Mouse (Mus musculus) brain, embryonic 14.5 days (tissue): Measurements from ENCODE around the gene Cdc42bpg. TPM values are rescaled to one million over a fixed set of nuclear protein-coding genes. Genes with fewer than 3 reads are reported as not detected.

Experiments
- DNase-seq: peaks from one replicate; pipeline ENCODE4 v3.0.0-alpha.2; 2011; ENCODE audit warnings: low read depth
- CTCF ChIP-seq: fragments of 200-500 bp; IDR thresholded peaks from 2 replicates; pipeline ENCODE4 v1.5.1; 2012; ENCODE audit warnings: inconsistent platforms, mild to moderate bottlenecking, moderate library complexity, borderline replicate concordance; ENCODE audit not compliant: insufficient read depth, insufficient read length; ENCODE audit errors: extremely low read depth
- POLR2A ChIP-seq: fragments of 200-500 bp; IDR thresholded peaks from 2 replicates; pipeline ENCODE4 v1.6.1; 2012; ENCODE audit warnings: mild to moderate bottlenecking, inconsistent platforms, borderline replicate concordance; ENCODE audit not compliant: poor library complexity, insufficient read depth, insufficient read length, severe bottlenecking; ENCODE audit errors: extremely low read depth
- polyA plus RNA-seq: library from polyadenylated mRNA; depleted of rRNA; stranded (reverse); fragments of >200 nt; gene quantifications from 2 replicates; pipeline ENCODE4 v1.2.3, GENCODE M21; 2012

Cdc42bpg gene
- polyA plus RNA-seq, 1 experiment: 6.5 TPM

DNA sequence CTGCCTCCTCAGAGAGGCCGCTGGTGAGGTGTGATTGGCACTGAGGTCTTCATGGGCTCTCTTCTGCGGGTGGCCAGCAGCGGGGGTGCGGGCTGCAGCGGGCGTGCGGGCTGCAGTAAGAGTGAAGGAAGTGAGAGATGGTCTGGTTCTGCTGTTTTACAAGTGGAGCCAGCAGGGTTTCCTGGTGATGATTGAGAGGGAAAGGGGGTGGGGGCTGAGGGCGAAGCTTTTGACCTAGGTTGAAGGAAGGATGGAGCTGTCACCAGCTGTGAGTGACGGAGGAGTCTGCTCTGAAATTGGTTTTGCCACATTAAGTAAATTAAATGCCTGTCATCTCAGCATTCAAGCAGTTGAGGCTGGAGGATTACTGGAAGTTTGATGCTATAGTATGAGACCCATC is 42.5 kb downstream of the Cdc42bpg start:
- no peak for DNase-seq
- no peak for TF ChIP-seq CTCF
- no peak for TF ChIP-seq POLR2A

DNA sequence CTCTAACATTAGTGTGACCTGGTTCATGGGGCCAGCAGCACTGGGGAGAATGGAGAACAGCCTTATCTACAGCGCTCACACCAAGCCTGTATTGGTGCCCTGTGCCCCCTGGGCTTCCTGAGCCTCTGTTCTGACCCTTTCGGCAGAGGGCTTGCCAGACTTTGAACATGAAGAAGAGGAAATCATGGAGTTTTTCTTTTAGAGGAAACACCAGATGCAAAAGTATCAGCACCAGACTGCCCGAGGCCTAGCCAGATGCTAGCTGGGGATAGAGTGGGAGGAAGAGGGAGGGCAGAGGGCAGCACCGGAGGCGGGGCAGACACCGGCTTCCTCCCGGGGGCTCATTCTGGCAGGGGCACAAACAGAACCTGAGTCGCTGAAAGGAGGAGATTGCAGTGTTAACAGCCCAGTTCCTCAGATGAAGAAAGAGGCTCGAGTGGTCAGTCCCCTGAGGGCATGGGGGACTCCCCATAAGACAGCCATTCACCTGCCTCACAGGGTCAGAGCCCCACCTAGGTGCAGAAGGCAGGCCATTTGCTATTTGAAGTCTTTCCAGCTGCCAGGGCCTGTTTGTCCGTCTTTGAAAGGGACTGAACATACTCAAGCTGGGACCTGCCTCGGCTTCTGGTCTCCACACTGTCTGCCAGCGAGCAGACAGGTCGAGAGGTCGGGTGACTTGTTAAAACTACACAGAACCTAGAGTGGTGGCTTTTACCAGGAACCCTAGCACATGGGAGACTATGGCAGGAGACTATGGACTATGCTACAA is 43.1 kb downstream of the Cdc42bpg start:
- no peak for TF ChIP-seq POLR2A
- DNase-seq: no peak

DNA sequence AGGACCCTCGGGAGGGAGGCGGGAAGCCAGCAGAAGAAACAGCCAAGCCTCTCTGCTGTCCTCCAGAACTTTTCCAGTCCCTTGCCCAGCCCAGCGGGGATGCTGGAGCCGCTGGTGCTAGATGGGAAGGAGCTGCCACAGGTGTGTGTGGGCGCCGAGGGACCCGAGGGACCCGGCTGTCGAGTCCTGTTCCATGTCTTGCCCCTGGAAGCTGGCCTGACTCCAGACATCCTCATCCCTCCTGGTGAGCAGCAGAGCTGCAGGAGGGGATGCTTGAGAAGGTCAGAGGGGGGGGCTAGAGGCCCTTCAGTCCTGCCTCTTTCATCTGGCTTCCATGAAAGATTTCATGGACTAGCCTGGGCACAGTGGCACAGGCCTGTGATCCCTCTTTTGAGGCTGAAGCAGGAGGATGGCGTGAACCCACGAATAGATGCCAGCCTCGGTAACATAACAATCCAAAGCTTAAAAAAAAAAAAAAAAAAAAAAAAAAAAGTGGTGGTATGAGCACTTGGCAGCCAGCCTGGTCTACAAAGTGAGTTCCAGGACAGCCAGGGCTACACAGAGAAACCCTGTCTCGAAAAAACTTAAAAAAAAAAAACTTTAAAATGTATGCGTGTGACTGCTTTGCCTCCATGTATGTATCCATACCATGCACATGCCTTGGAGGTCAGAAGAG is 45.3 kb downstream of the Cdc42bpg start:
- no peak for DNase-seq
- TF ChIP-seq POLR2A (no peak), CTCF (no peak)

DNA sequence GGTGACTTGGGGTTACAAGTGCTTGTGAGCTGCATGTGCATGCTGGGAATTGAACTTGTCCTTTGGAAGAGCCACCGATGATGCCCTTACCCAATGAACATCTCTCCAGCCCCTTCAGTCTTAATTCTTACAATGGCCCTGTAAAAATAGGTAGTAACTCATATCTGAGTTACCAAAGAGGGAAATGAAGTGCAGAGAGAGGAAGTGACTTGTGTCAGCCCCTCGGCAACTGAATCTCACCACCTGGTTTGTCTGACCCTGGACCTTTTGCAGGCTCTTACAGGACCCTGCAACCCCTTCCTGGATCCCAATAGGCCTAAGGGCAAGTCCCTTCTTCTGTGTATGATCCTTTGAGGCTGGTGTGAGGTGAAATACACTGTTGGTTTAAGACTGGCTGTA is 45.9 kb downstream of the Cdc42bpg start:
- no peak for DNase-seq
- TF ChIP-seq POLR2A (no peak), CTCF (no peak)

DNA sequence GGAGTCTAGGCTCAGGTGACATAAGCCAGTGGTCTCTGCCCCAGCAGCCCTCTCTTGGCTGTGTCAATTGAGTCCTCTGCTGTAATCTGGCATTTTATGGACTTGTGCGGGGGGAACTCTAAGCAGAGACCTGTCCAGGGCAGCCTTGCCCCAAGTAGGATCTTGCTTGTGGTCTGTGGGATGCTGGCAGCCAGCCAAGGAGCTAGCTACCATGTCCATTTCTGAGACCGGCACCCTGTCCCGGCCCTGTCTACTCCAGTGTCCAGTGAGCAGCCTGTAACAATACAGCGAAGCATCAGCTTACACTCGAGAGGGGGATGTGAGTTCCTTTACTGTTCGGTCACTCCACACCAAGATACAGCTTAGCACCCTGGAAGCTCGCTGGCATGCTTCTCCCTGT is 47.8 kb downstream of the Cdc42bpg start:
- no peak for TF ChIP-seq CTCF
- no peak for DNase-seq

DNA sequence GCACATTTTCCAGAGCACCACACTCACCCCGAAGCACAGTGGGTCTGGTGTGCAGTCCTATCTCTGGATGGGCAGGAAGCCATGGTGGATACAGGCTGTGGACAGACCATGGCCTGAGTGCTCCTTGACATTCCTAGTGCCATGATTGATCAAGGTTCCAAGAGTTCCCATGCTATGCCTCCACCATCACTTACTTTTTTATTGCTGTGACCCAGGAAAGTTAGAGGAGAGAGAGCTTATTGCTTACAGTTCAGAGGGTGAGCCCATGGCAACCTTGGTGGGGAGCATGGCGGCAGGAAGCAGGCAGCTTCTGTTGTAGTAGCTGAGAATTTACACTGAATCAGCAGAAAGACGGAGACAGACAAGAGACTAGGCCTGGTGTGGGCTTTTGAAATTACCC is 55.0 kb downstream of the Cdc42bpg start:
- TF ChIP-seq CTCF: no peak
- no peak for TF ChIP-seq POLR2A

DNA sequence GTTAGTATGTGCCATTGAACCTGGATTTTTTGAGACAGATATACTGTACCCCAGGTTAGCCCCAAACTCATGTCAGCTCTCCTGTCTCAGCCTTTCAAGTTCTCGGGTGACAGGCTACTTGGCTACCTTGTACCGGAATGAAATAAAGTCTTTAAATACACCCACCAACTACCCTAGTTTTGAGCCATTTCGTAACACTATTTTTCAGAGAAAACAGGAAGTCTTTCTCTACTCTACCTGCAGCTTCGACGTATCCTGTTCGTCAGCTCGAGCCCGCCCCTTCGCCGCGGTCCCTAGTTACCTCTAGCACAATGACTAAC is 56.8 kb downstream of the Cdc42bpg start:
- TF ChIP-seq CTCF (no peak), POLR2A (no peak)
- no peak for DNase-seq

More for the DNA sequence above, 55.0 kb downstream of the Cdc42bpg start:
- DNase-seq: no peak

DNA sequence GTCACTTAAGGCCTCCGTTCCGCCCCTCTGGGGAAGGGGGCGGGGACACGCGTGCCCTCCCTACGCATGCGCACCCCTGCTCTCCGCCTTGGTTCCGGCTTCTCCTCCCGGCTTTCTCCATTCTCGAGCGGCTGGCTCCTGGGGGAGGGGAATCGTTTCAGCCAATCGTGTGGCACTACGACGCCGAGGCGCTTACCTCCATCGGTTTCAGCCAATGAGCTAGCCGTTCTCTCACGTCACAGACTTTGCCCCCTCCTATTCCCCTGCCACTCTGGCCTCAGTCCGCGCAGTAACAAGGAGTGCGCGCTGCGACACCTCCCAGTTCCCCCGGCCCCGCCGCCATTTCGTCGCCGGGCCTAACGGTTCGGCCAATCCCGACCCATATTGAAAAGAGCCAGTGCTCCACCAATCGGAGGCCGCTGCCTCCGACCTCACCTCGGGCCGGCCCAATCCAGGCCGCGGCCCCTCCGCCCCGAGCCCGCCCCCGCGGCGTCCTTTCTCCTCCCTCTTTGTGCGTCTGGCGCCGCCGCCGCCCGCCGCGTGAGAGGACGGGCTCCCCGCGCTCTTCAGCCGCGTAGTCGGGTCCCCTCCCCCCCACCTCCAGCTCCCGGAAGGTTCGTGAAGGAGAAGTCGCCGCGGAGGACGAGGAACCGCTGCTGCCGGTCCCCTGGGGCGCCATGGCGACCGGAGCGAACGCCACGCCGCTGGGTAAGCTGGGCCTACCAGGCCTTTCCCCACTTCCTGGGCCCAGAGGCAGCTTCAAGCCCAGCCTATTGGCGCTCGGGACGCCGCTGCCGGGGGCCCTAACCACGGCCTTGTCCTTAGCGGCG is 57.4 kb downstream of the Cdc42bpg start, which contains the start of gene Sf1:
Gene Sf1, plus strand, starts transcription at position 280 of the 830 bp plus-strand sequence.
- TF ChIP-seq CTCF: no peak
- TF ChIP-seq POLR2A: peak; percentile 76
- peak; percentile 100 for DNase-seq

DNA sequence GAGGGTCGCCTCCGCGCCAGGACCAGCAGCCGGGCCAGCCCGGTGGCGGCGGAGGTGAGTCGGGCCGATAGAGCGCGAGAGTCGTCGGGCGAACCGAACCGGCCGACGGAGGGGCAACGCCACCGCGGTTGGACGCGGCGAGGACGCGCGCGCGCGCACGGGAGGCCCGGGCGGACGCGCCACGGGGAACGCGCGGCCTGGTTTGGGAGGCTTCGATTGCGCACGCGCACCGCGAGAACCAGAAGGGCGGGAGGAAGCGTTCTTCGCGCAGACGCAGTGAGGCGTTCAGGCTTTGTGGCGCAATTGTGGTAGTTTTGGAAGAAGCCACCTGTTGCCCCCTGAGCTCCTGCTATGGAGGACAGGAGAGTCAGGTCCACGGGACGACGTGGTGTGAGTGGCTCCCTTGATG is 58.1 kb downstream of the Cdc42bpg start:
- DNase-seq: peak; percentile 94
- TF ChIP-seq CTCF (no peak), POLR2A (peak; percentile 84)

DNA sequence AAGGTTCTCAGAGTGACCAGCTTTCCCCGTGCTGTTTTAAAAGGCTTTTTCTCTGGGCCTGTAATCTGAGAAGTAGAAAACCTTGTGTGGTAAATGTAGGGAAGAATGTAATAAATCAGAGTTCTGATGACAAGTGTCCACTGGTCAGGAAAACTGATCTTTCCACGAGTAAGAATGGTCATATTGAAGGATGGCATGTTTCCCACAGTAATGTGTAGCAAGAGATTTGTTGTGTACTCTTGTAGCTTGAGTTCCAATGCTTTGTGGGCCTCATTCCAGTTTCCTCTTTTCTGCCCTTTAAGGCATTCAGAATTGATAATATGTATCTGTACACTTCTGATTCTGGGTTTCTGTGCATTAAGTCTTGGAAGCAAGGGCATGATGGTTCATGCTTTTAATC is 58.6 kb downstream of the Cdc42bpg start:
- TF ChIP-seq CTCF (no peak), POLR2A (no peak)
- DNase-seq: no peak

DNA sequence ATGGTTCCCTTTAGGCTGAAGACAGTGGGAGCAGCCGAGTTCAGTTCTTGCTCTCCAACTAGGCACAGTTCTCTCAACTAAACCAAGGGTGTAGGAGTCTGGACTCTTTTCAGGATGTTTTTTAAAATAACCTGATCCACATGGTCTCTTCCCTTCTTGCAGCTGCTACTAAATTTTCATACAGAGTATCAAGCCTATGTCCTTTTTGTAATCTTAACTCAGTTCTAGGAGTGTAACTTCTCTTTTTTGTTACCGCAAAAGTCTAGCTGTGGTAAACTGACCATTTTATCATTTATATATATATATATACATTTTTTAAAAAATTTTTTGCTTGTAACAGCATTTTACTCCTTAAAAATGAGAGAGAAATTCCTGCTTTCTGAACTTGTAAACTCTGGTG is 63.9 kb downstream of the Cdc42bpg start:
- no peak for TF ChIP-seq POLR2A
- no peak for TF ChIP-seq CTCF
- DNase-seq: no peak
